Mouse (Mus musculus) thymus, adult 2 months (tissue): ENCODE results near the gene 9330159F19Rik. TPM values are rescaled to one million over a fixed set of nuclear protein-coding genes. Genes with fewer than 3 reads are reported as not detected.

Experiments
- DNase-seq: peaks from one replicate; pipeline ENCODE4 v3.0.0; 2021
- H3K27ac ChIP-seq: fragments of 200-500 bp; 2 replicates; pipeline ENCODE4 v1.5.1; 2012; ENCODE audit warnings: low read length, control low read depth; ENCODE audit not compliant: control insufficient read depth, insufficient read depth
- H3K27me3 ChIP-seq: fragments of 200-500 bp; 2 replicates; pipeline ENCODE4 v1.6.1; 2012; ENCODE audit warnings: mild to moderate bottlenecking, low read length, moderate library complexity, mixed read lengths; ENCODE audit not compliant: control insufficient read depth, insufficient read depth
- H3K36me3 ChIP-seq: fragments of 200-500 bp; 2 replicates; pipeline ENCODE4 v1.6.1; 2012; ENCODE audit warnings: mild to moderate bottlenecking, low read length, moderate library complexity; ENCODE audit not compliant: control insufficient read depth, insufficient read depth
- H3K4me1 ChIP-seq: fragments of 200-500 bp; replicated peaks from 2 replicates; pipeline ENCODE4 v1.6.1; 2012; ENCODE audit warnings: low read length; ENCODE audit not compliant: control insufficient read depth, insufficient read depth
- H3K4me3 ChIP-seq: fragments of 200-500 bp; 2 replicates; pipeline ENCODE4 v1.5.1; 2012; ENCODE audit warnings: mild to moderate bottlenecking, low read length, control low read depth, moderate library complexity; ENCODE audit not compliant: control insufficient read depth, insufficient read depth
- CTCF ChIP-seq: fragments of 200-500 bp; IDR thresholded peaks from 2 replicates; pipeline ENCODE4 v1.5.1; 2012; ENCODE audit warnings: mild to moderate bottlenecking, control low read depth, low read length, moderate library complexity, borderline replicate concordance; ENCODE audit not compliant: control insufficient read depth, poor library complexity, insufficient read depth; ENCODE audit errors: extremely low read depth
- POLR2A ChIP-seq: fragments of 200-500 bp; IDR thresholded peaks from 2 replicates; pipeline ENCODE4 v1.6.1; 2012; ENCODE audit warnings: mild to moderate bottlenecking, low read length, control low read depth, moderate library complexity; ENCODE audit not compliant: control insufficient read depth, poor library complexity, insufficient read depth; ENCODE audit errors: extremely low read depth
- WGBS: fragments of 180-500 bp; shearing (Covaris S2); methylation state at CpG from one replicate; pipeline ENCODE4 v1.1.7; 2018; 5-methylcytosine and 5-hydroxymethylcytosine counted together
- polyA plus RNA-seq: library from polyadenylated mRNA; depleted of rRNA; stranded (reverse); fragments of >200 nt; gene quantifications from 2 replicates; pipeline ENCODE4 v1.2.3, GENCODE M21; 2012; rRNA removed

9330159F19Rik gene
- polyA plus RNA-seq, 1 experiment = 0.05 TPM

GRCm38 (mm10) chr10:29208735-29209134, 2.7 kb upstream of the 9330159F19Rik start:
- H3K36me3 ChIP-seq = no peaks in the 10 kb centered on the region
- no peak overlapping the region for H3K4me3 ChIP-seq
- no peak for DNase-seq
- no peaks in the 10 kb centered on the region for H3K27me3 ChIP-seq
- H3K4me1 ChIP-seq = no peaks in the 10 kb centered on the region
- TF ChIP-seq CTCF (no peak), POLR2A (no peak)
- 72% methylated on average over 3 of the region's 3 CpGs for WGBS
- no peak overlapping the region for H3K27ac ChIP-seq

- H3K27me3 ChIP-seq = no peaks in the 10 kb centered on the region
- no peaks in the 10 kb centered on the region for H3K36me3 ChIP-seq
- no peak overlapping the region for H3K27ac ChIP-seq
- WGBS = 69% methylated on average over 3 of the region's 3 CpGs
- no peak for DNase-seq
- H3K4me3 ChIP-seq = no peak overlapping the region
- TF ChIP-seq CTCF (no peak), POLR2A (no peak)
- H3K4me1 ChIP-seq = no peaks in the 10 kb centered on the region
Measured at GRCm38 (mm10) chr10:29213534-29214100, 2.2 kb downstream of the 9330159F19Rik start.

DNA sequence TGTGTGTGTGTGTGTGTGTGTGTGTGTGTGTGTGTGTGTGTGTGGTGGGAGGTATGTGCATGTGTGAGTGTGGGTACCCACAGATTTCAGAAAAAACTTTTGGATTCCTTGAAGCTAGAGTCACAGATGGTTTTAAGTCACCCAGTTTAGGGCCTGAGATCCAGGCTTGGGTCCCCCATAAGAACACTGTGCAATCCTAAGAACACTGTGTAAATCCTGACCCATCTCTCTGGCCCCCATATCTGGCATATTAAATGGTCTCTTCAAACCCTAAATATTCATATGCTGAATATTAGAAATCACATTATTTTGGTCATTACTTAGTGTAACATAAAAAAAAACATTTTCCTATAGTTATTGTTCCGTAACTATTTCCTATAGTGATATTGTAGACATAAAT, 5.6 kb downstream of the 9330159F19Rik start:
- no peaks in the 10 kb centered on the region for H3K27me3 ChIP-seq
- H3K4me3 ChIP-seq = no peak overlapping the region
- H3K36me3 ChIP-seq = no peaks in the 10 kb centered on the region
- DNase-seq = no peak
- no peaks in the 10 kb centered on the region for H3K4me1 ChIP-seq
- 96% methylated on average over 1 of the region's 1 CpGs for WGBS
- TF ChIP-seq CTCF (no peak), POLR2A (no peak)
- no peak overlapping the region for H3K27ac ChIP-seq

- no peaks in the 10 kb centered on the region for H3K4me1 ChIP-seq
- 92% methylated on average over 2 of the region's 2 CpGs for WGBS
- H3K4me3 ChIP-seq = no peak overlapping the region
- H3K27ac ChIP-seq = no peak overlapping the region
- DNase-seq = no peak
- no peak for TF ChIP-seq CTCF
- TF ChIP-seq POLR2A = no peak
- no peaks in the 10 kb centered on the region for H3K36me3 ChIP-seq
- H3K27me3 ChIP-seq = no peaks in the 10 kb centered on the region
Measured at GRCm38 (mm10) chr10:29217451-29217850, 6.0 kb downstream of the 9330159F19Rik start.

GRCm38 (mm10) chr10:29225329-29225728, 13.9 kb downstream of the 9330159F19Rik start:
- TF ChIP-seq POLR2A (no peak), CTCF (no peak)
- WGBS = 89% methylated on average over 4 of the region's 4 CpGs

GRCm38 (mm10) chr10:29231208-29231607, 19.8 kb downstream of the 9330159F19Rik start:
- whole genome bisulfite sequencing = 90% methylated on average over 2 of the region's 2 CpGs
- Histone ChIP-seq H3K27ac (no peak overlapping the region), H3K4me1 (no peaks in the 10 kb centered on the region), H3K36me3 (no peaks in the 10 kb centered on the region), H3K27me3 (no peaks in the 10 kb centered on the region), H3K4me3 (no peak overlapping the region)
- no peak for TF ChIP-seq CTCF
- no peak for TF ChIP-seq POLR2A
- no peak for DNase-seq

More at GRCm38 (mm10) chr10:29225329-29225728, 13.9 kb downstream of the 9330159F19Rik start:
- no peaks in the 10 kb centered on the region for H3K36me3 ChIP-seq
- H3K4me1 ChIP-seq = no peaks in the 10 kb centered on the region
- H3K27ac ChIP-seq = no peak overlapping the region
- no peak for DNase-seq
- no peak overlapping the region for H3K4me3 ChIP-seq
- H3K27me3 ChIP-seq = no peaks in the 10 kb centered on the region

Other genes starting within 250 kb of the 9330159F19Rik start
- gene 2310057J18Rik, start 225.3 kb upstream of the 9330159F19Rik start, polyA plus RNA-seq = not detected in 2 replicates
- gene Soga3, start 67.8 kb upstream of the 9330159F19Rik start, polyA plus RNA-seq = 0.04 and 0.13 TPM in 2 replicates
- not detected in 2 replicates for gene Gm49353, start 12.7 kb upstream of the 9330159F19Rik start, polyA plus RNA-seq
- gene Echdc1, start 101.6 kb downstream of the 9330159F19Rik start, polyA plus RNA-seq = 3.7 and 4.8 TPM in 2 replicates
- gene Rnf146, start 150.8 kb downstream of the 9330159F19Rik start, polyA plus RNA-seq = 25.3 and 30.0 TPM in 2 replicates